Mouse (Mus musculus): Measurements from ENCODE around the gene Hexdc. TPM values are rescaled to one million over a fixed set of nuclear protein-coding genes. Genes with fewer than 3 reads are reported as not detected.

Gene Hexdc
- total RNA-seq, 1 experiment from 2014 or later, result 9.6 TPM

DNA sequence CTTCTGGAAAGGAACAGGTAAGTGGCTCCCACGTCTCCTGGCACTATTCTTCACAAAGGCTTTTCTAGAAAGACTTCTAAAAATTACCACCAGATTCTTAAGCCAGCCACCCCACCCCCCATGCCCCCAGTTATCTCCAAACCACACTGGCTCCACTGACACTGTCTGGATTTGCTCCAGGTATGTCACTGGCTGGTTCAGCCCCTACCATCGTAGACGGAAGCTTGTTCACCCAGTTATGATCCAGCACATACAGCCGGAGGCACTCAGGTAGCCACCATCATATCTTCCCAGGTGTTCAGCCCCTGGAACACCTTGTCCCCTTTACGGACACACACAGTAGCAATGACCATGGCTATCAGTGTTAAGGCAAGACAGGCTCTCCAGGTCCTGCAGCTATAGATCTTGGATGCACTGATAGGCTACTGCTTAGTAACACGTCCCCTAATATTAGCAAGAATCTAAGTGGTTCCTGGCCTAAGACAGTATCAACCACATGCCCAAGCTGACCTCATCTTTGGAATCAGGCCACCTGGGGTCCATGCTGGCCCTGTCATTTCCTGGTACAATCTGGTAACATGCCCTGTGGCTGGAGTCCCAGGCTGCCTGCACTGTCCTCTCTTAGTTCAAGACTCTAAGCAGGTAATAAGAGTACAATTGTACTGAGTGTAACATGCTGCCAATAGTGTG is 17.2 kb downstream of the Hexdc start:
- ATAC-seq (replicated peaks; ENCODE audit: low read depth, poor library complexity, severe bottlenecking), result peak; percentile 24; the same call in 1 of the 2 replicates

DNA sequence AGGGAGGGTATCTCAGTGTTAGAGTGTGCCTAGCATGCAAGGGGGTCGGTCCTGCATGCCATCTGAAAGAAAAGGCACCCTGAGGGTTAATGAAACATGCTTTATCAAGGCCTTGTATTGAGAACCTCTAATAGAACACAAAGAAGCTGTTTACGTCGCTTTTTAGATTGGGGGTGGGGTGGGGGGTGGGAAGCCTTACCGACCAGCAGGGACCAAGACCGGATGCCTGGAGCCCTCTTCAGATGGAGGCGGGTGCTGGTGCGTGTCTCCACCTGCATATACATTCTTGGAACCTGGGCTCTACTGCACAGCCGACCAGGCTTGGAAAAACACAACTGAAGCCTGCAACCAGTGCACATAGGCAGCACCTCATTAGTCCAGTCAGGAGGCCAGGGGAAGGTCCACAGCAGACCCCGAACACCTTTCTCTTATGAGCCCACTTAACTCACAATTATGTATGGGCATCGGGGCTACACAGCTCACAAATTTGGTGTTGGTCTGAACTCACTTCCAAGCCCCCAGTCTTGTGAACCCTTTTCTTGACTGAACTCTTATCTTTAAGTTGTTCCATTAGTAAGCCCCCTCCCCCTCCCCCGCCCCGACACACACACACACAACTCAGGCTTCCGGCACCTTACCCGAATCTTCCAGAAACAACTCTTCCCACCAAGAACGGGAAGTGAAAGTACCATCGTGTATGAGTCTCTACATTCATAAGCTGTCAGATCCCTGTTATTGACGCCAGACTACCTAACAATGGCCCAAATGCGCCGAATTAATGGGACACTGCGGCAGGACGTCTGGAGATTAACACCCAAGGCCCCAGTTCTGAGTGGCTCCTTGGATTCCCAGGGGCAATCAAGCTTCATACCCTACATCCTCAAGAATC is 24.1 kb downstream of the Hexdc start:
- ATAC-seq (replicated peaks; ENCODE audit: low read depth, poor library complexity, severe bottlenecking), result peak; percentile 64

DNA sequence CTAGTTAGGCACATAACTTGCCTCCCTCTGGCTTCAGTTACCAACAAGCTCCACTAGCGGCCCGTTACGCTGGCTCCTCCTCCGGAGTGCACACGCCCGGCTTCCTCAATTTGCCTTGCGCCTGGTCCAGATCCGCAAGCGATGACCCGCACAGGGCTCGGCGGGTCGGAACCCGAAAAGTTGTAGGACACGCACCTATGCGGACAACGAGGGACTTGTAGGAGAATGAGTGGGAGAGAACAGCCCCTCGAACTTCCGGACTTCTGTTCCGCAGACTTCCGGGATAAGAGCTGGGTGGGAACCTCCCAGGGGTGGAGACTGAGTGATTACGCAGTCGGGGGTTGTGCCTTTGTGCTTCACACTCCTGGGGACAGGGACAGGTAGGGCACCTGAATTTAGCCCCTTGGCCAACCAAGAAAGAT is 24.8 kb downstream of the Hexdc start, which contains the start of gene Cybc1:
Cybc1 (minus strand) TSS at position 305 of the 422 bp plus-strand sequence.
- ATAC-seq (replicated peaks; ENCODE audit: low read depth, poor library complexity, severe bottlenecking), result peak; percentile 86

DNA sequence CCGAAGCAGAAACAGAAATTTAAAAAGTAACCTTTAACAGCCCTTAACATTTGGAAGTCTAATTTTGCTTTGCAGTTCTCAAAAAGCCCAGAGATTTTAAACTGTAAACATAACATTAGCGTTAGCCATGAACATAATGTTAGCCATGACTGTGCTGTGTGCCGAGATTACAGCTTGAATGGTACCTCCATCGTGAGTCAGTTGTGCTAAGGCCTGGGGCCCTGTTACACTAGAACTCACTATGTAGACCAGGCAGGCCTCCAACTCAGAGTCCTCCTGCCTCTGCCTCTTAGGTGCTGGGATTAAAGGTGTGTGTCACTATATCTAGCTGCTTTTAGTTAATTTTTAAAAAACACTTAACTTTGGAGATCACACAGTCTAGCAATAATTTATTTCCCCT is 27.0 kb downstream of the Hexdc start:
- ATAC-seq (replicated peaks; ENCODE audit: low read depth, poor library complexity, severe bottlenecking), result no peak

DNA sequence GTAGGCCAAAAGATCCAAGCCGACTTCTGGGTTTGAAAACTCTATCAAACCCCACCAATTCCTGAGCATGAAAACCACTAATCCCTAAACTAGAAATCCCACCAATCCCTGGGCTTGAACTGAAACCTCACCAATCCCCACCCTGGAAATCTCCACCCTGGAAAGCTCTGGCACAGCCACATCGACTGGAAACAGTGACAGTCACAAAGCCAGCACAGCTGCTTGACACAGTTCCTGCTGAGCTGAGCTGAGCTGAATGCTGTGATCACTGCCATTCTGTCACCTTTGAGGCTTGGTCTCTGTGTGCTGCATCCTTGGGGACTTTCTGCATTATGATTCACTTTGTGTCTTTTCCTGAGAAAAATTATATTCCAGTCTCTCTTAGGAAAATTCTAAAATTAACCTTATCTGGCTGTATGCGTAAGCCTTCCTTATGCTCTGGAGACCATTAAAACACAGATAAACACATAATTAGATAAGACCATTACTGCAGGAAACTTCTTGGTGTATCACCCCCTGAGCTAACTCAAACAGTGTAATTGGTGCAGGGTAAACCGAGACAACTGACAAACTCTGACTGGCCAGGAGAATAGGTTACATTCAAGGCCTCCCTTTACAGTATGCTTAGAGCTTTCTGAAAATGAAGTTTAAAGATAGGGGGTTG is 27.5 kb downstream of the Hexdc start:
- no peak for ATAC-seq (replicated peaks; ENCODE audit: low read depth, poor library complexity, severe bottlenecking)

DNA sequence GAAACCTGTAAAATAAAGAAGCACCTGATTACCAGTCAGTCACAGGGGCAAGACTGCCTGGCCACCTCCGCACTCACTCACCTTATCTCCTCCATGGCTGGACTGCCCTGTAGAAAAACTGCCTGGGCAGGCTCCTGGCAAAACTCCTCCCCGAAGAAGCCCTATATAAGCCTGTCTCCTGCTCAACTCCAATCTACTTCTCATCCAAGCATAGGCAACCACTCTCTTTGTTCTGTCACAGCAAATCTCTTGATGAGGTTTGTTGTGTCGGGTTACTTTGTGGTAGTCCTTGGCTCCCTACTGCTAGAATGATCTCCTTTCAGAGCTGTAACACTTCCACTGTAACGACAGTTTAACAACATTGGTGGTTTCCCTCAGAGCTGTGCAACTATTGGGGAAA is 28.5 kb downstream of the Hexdc start:
- no peak for ATAC-seq (replicated peaks; ENCODE audit: low read depth, poor library complexity, severe bottlenecking)

DNA sequence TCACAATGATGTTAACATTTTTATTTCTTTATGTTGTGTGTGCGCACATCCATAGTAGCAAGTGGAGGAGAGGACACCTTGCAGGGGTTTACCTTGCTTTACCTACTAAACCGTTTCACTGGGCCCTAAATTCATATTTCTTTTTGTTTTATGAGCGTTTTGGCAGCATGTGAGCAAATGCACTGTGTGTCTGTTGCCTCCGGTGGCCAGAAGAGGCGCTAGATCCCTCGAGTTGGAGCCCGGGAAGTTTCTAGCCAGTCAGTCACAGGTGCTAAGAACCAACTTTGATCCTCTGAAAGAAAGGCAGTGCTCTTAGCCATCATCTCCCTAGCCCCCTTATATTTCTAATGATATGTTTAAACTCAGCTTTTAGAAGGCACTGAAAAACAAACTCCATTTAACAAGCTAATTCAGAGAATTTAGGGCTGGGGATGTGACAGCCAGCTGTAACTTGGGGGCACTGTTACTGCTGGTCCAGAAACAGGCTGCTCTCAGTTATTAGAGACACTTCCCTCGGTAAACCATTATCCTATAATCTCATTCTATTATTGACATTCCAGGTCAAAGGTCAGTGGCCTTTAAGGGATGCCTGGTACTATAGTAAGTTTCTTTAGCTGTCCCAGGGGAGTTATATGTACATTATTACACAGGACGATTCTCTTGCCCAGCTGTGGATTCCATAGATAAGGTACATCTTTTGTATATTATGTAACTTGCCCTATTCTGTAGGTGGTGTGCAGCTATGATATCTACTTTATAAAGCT is 31.4 kb downstream of the Hexdc start:
- ATAC-seq (replicated peaks; ENCODE audit: low read depth, poor library complexity, severe bottlenecking), result no peak

DNA sequence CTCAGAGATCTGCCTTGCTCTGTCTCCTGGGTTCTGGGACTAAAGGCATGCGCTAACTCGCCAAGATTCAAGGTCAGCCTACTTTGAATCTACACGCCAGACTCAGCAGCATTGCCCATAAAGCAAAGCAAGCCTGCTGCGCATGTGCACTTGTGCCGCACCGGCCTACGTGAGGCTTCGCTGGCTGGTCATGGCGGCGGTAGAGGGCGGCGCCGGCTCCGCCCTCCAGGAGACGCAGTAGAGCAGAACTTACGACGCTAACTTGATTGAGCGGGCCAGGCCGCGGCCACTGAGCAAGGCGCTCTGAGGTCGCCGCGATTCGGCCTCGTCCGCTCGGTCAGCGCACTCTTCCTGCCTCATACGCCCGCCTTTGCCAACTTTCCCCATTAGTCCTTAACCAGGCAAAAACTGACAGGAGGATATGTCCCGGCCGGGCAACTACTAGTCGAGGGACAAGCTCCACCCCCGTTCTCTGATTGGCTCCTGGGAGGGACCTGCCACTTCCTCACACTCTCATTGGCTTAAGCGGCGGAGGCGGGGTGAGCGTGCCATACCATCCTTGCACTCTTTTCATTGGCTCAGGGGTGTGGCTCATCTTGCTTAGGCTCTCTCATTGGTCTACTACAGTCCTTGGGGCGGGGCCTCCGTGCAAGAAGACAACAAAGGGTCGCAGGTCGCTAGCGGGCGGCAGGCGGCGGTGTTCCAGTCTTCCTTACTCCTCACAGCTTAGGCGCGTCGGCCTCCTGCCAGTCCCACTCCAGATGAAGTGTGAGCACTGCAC is 32.5 kb downstream of the Hexdc start, which contains the start of gene Narf:
Narf (plus strand) TSS at position 690 of the 781 bp plus-strand sequence.
- ATAC-seq (replicated peaks; ENCODE audit: low read depth, poor library complexity, severe bottlenecking), result peak; percentile 91

DNA sequence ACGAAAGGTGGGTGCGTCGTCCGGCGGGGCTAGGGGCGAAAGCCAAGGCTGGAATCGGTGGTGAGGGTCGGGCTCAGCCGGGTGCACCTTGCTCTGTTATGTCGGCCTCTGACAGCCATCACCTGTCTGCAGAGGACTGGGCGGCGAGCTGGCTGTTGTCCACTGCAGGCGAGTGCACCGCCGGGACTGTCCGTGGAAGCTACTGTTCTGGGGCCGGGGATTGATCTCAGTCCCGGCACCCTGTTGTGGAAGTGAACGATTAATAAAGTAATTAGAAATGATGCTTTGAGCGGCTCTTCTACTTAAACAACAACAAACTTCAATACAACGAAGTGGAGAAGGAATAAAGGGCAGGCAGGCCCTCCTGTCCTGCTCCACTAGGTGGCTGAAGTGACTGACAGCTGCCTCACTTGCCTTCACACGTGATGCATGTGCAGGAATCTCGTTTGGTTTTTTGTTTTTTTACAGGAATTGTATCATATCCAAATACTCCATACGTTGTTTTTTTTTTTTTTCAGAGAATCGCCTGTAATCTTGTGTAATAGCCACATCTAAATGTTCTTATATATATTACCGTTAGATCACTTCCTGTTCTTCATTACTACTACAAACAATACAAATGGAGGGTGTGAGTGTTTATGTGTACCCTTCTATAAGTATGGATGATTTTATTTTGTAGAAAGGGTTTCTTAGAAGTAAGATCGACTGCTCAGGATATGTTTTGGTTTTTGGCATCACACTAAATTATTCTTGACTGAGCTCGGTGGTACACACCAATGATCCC is 33.3 kb downstream of the Hexdc start:
- ATAC-seq (replicated peaks; ENCODE audit: low read depth, poor library complexity, severe bottlenecking), result no peak; the same call in 1 of the 2 replicates

DNA sequence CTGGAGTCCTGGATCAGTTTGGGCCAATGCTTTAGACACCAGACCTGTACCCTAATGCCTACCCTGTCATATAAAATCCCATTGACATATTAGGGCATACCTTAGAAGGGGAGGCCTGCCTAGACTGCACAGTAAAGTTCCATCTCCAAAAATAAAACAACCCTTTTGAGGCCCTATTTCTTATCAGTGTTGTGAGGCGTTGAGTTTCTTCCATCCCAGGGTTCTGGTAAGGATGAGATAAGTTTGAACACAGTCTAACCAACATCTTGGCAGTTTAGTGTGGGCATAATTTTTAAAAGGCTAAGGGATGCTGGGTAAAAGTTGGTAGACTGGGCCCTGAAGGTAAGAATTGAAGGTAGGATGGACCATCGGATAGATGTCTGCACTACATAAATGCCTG is 35.4 kb downstream of the Hexdc start:
- no peak; the same call in 1 of the 2 replicates for ATAC-seq (replicated peaks; ENCODE audit: low read depth, poor library complexity, severe bottlenecking)

DNA sequence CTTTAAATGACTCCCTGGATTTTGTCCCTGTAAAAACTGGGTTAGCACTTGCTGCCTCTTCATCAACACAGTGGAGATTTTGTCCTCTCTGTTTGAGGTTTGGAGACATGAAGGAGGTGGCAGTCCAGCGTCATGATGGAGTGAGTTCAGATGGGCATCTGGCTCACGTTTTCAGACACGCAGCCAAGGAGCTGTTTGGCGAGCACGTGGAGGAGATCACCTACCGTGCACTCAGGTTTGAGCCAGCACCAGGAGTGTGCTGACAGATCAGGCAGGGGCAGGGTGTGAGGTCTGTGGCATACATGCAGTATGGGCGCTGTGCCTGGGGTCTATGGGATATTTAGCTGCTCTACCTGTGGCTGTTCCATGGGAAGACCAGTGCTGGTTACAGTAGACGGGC is 46.0 kb downstream of the Hexdc start:
- ATAC-seq (replicated peaks; ENCODE audit: low read depth, poor library complexity, severe bottlenecking), result no peak

DNA sequence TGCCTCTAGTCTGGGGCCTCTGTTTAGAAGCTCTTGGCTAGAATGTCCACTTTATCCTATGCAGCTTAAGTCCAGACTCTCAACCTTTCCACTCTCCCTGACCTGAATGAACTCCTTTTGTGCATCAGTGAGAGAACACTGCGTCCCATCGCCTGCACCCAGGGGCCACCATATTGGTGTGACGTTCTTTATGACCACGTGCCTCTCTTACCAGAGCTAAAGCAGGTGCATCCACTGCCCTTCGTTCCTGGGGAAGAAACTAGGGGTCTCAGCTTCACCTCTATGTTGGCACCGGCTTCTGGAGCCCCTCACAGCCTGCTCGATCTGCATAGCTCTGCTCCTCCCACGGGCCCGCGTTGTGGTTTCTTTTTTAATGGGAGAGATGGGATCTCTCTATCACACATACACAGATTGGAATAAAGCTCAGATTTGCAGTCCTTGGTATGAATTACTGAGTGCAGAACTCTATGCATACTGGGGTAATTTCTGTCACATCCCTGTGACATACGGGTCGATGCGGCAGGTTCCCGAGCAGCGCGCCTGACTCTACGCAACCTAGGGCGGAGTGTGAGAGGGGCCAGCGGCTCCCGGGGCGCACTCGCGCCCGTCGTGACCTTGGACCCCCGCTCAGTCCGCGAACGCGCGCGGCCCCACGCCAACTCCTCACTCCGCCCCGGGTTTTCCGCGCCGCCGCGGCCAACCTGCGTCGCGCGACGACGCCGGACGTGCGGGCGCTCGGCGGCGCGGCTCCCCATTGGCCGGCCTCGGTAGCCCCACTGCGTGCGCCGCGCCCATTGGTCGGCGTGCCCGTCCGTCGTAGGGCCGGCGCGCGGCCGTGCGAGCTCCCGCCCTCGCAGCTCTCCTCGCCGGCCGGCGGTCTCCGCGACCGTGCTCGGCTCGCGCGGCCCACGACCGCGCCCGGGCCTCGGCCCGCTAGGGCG is 55.2 kb downstream of the Hexdc start, which contains the start of gene Foxk2:
Foxk2 (plus strand) TSS at position 831 of the 941 bp plus-strand sequence.
- ATAC-seq (replicated peaks; ENCODE audit: low read depth, poor library complexity, severe bottlenecking), result peak; percentile 91

DNA sequence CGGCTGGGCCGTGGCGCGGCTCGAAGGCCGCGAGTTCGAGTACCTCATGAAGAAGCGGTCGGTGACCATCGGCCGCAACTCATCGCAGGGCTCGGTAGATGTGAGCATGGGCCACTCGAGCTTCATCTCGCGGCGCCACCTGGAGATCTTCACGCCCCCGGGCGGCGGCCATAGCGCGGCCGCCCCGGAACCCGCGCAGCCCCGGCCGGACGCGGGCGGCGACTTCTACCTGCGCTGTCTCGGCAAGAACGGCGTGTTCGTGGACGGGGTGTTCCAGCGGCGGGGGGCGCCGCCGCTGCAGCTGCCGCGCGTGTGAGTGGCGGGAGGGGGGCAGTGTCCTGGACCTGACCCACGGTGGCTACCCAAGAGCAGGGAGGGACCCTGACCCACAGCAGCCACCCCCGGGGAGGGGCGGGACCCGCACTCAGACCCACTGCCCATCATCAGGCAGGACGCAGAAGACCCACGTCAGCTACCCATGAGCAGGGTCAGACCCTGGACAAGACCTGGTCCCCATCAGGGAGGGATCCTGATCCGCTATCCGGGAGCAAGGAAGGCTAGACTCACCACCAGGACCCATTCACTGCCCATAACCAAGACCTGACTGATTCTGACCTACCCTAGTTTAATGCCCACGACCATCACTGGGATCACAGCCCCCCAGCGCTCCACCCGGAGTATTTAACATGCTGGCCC is 56.1 kb downstream of the Hexdc start:
- ATAC-seq (replicated peaks; ENCODE audit: low read depth, poor library complexity, severe bottlenecking), result 0 out of 2 replicates have a peak, but pooled peaks have one; percentile 16

DNA sequence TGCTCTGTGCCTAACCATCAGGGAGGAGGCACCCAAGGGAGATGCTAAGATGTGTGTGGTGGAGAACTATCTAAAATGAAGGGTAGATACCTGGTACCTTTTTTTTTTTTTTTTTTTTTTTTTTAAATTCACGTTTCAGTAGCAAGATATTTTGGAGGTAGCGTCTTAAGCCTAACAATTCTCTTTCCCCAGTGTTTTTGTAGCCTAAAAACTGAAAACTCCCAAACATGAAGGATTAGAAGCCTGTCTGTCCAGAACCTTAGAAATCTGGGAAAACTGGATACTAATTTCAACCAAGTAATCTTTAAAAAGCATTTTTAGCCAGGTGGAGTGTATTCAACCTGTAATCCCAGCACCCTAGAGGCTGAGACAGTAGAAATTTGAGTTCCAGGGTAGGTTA is 56.8 kb downstream of the Hexdc start:
- no peak for ATAC-seq (replicated peaks; ENCODE audit: low read depth, poor library complexity, severe bottlenecking)

All from common myeloid progenitor, adult 5-6 weeks (primary cell).